In the genomic region with DNA sequence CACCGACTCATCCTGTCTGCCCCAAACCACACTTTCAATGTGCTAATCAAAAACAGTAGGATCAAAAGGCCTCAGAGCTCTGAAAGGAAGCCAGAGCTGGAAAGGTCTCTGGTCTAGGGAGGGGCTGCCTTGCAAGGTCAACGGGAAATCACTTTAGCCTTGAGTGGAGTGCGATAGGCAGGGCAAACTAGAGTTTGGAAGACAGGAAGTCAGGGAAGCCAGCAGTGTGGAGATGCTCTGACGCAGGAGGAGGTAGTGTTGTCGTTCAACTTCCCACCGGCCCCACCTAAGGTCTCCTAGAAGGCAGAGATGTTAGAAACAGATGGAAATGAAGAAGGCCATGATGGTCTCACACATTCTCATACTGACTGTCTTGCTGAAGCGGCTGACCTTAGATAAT, we compare ENCODE assay signal across 12 mouse cellular contexts. TPM values are rescaled to one million over a fixed set of nuclear protein-coding genes. Genes with fewer than 3 reads are reported as not detected.
DNase-seq lines count a peak whose midpoint lies in the region; ATAC-seq and TF ChIP-seq lines count a peak whose summit lies in the region.
"Had no signal": no experiment of that assay in that cellular context is flagged by ENCODE, and none has a peak within 500 bp of the region (broad histone marks: within the 10 kb centered on the region; RNA-seq: fewer than 3 reads in every experiment).

No protein-coding gene starts in this region.

- H3K4me1 ChIP-seq in liver, adult 2 months (ENCODE audit: control insufficient read depth, insufficient read depth, low read length) = no peaks in the 10 kb centered on the region
- H3K4me1 ChIP-seq in liver, embryonic 12.5 days = no peaks in the 10 kb centered on the region
- peaks cover 23% of the 10 kb centered on the region for H3K4me1 ChIP-seq in brown adipose tissue, adult 24 weeks (ENCODE audit: control insufficient read depth, insufficient read depth, insufficient read length, low read length)
- peaks cover 14% of the 10 kb centered on the region for H3K4me1 ChIP-seq in lung, embryonic 16.5 days (replicated peaks; ENCODE audit: control insufficient read depth, insufficient read depth, low read length)

- no peak overlapping the region for H3K9ac ChIP-seq in liver, adult 2 months (ENCODE audit: low read depth, low read length)
- no peak overlapping the region for H3K9ac ChIP-seq in liver, embryonic 12.5 days
- no peak overlapping the region for H3K9ac ChIP-seq in lung, embryonic 16.5 days (ENCODE audit: low read length)
- H3K9ac ChIP-seq: neural tube, embryonic 13.5 days had no signal

- no peak for TF ChIP-seq CTCF in liver, adult 2 months (IDR thresholded peaks at IDR 0.05; ENCODE audit: low read depth, low read length)

- H3K4me2 ChIP-seq in liver, embryonic 12.5 days = no peak overlapping the region
- H3K4me2 ChIP-seq in lung, embryonic 16.5 days (ENCODE audit: low read depth, low read length) = no peak overlapping the region
- H3K4me2 ChIP-seq: neural tube, embryonic 13.5 days had no signal

- H3K27ac ChIP-seq in liver, adult 2 months (replicated peaks; ENCODE audit: insufficient read depth, low read depth, low read length) = 0 out of 2 replicates have a peak overlapping the region, but pooled peaks have one; percentile 7
- H3K27ac ChIP-seq in liver, embryonic 12.5 days = no peak overlapping the region
- peak overlapping the region; percentile 91 for H3K27ac ChIP-seq in brown adipose tissue, adult 24 weeks (replicated peaks; ENCODE audit: low read depth, low read length)
- 0 out of 2 replicates have a peak overlapping the region, but pooled peaks have one; percentile 47 for H3K27ac ChIP-seq in lung, embryonic 16.5 days (ENCODE audit: low read length)
- H3K27ac ChIP-seq: midbrain, embryonic 10.5 days; neural tube, embryonic 13.5 days had no signal

- H3K27me3 ChIP-seq in liver, adult 2 months (ENCODE audit: control insufficient read depth, insufficient read depth, low read length) = no peaks in the 10 kb centered on the region
- no peaks in the 10 kb centered on the region for H3K27me3 ChIP-seq in liver, embryonic 12.5 days (replicated peaks)
- no peaks in the 10 kb centered on the region for H3K27me3 ChIP-seq in lung, embryonic 16.5 days (ENCODE audit: control insufficient read depth, insufficient read depth, low read depth, low read length)
- H3K27me3 ChIP-seq: neural tube, embryonic 13.5 days had no signal

- no peaks in the 10 kb centered on the region for H3K36me3 ChIP-seq in liver, adult 2 months (ENCODE audit: control insufficient read depth, insufficient read depth, low read length)
- H3K36me3 ChIP-seq in liver, embryonic 12.5 days = no peaks in the 10 kb centered on the region
- no peaks in the 10 kb centered on the region for H3K36me3 ChIP-seq in lung, embryonic 16.5 days (ENCODE audit: control insufficient read depth, insufficient read depth, low read length)
- H3K36me3 ChIP-seq: midbrain, embryonic 10.5 days; neural tube, embryonic 13.5 days had no signal

- H3K4me3 ChIP-seq in liver, adult 2 months (ENCODE audit: insufficient read depth, low read depth, low read length) = no peak overlapping the region
- no peak overlapping the region for H3K4me3 ChIP-seq in liver, embryonic 12.5 days
- H3K4me3 ChIP-seq in brown adipose tissue, adult 24 weeks (ENCODE audit: insufficient read depth, low read depth, low read length) = no peak overlapping the region
- H3K4me3 ChIP-seq in lung, embryonic 16.5 days (ENCODE audit: low read length) = no peak overlapping the region
- H3K4me3 ChIP-seq: midbrain, embryonic 10.5 days; neural tube, embryonic 13.5 days had no signal

- intact Hi-C loops in heart, postnatal 25 days (cut with DNase I) = loop anchor here (2.0 to 10.0 kb wide), 3 partner anchors 27 to 129 kb away; no protein-coding TSS in a partner anchor

- no peak for DNase-seq in liver, adult 2 months (ENCODE audit: extremely low read depth, low read depth, low spot score)
- peak; percentile 46 for DNase-seq in heart, postnatal 25 days (ENCODE audit: low spot score)
- no peak for DNase-seq in gastrocnemius, adult 18-20 months (ENCODE audit: low spot score)
- DNase-seq in adipocyte (ENCODE audit: low spot score) = no peak
- DNase-seq: cerebellum, adult 8-10 months; thymus, postnatal 4 days had no signal

- 61% methylated on average over 7 of the region's 7 CpGs for WGBS in liver, adult 2 months
- 30% methylated on average over 7 of the region's 7 CpGs for WGBS in liver, embryonic 12.5 days (ENCODE audit: insufficient replicate concordance)
- 42% methylated on average over 7 of the region's 7 CpGs for WGBS in lung, embryonic 16.5 days

- no peak for TF ChIP-seq POLR2A in liver, adult 2 months (IDR thresholded peaks at IDR 0.05; ENCODE audit: extremely low read depth, insufficient read depth, low read length)

- no peaks in the 10 kb centered on the region for H3K79me2 ChIP-seq in liver, adult 2 months (ENCODE audit: control insufficient read depth, insufficient read depth, low read length)

- no peak for ATAC-seq in liver, embryonic 12.5 days
- peak; percentile 71 for ATAC-seq in lung, embryonic 16.5 days (ENCODE audit: low read depth)
- ATAC-seq in megakaryocyte, adult 5-6 weeks (ENCODE audit: poor library complexity, severe bottlenecking) = no peak

- H3K9me3 ChIP-seq in liver, embryonic 12.5 days (replicated peaks) = no peaks in the 10 kb centered on the region
- no peaks in the 10 kb centered on the region for H3K9me3 ChIP-seq in lung, embryonic 16.5 days (ENCODE audit: control insufficient read depth, low read length)
- H3K9me3 ChIP-seq: midbrain, embryonic 10.5 days; neural tube, embryonic 13.5 days had no signal

RNA-seq across cellular contexts. Expression of gene Trp53i11, which starts 52.0 kb away (rescaled TPM):
- 1.9 and 5.0 TPM in 2 replicates for total RNA-seq in liver, adult 2 months (2014; rRNA removed)
- 7.1 and 9.1 TPM in 2 replicates for polyA plus RNA-seq in liver, adult 2 months (2012; rRNA removed)
- polyA plus RNA-seq in liver, embryonic 12.5 days (2016; fragmentation: Nextera tagmentation; extraction: Ambion mirVana) = 2.6 and 3.2 TPM in 2 replicates
- polyA plus RNA-seq in brown adipose tissue, adult 24 weeks (2012; ENCODE audit: insufficient read depth, insufficient read length, missing spikeins) = 7.6 and 14.4 TPM in 2 replicates
- 10 to 100 TPM; 30.3 to 45.6 TPM for total RNA-seq in heart, postnatal 25 days (2021)
- polyA plus RNA-seq in lung, embryonic 16.5 days (2015; fragmentation: Nextera tagmentation; extraction: Ambion mirVana) = 44.7 and 48.9 TPM in 2 replicates
- 2.2 and 4.5 TPM in 2 replicates for total RNA-seq in megakaryocyte, adult 5-6 weeks (2015)
- 2.8 TPM in 2 replicates for total RNA-seq in megakaryocyte, adult 5-6 weeks (2017)
- total RNA-seq in gastrocnemius, adult 18-20 months (2021) = 1 to 10 TPM; 3.9 to 4.5 TPM
